Mouse (Mus musculus): ENCODE measurements around the gene Rad54l. TPM values are rescaled to one million over a fixed set of nuclear protein-coding genes. Genes with fewer than 3 reads are reported as not detected.
A peak's percentile ranks its signal among the peaks of the same experiment; 100 is the strongest.

The Rad54l gene
- 57.3 and 75.4 TPM in 2 replicates for polyA plus RNA-seq (2016; fragmentation: Nextera tagmentation; extraction: Ambion mirVana)

GRCm38 (mm10) chr4:116123602-116124519, at the start of gene Rad54l, which contains the start of gene Pomgnt1:
Gene Rad54l, minus strand, starts transcription at chr4:116123690.
Gene Pomgnt1, plus strand, starts transcription at chr4:116123840.
- H3K36me3 ChIP-seq, result peaks cover 25% of the 10 kb centered on the region
- peak; percentile 94 for DNase-seq (ENCODE audit: low spot score)
- WGBS, result 9% methylated on average over 24 of the region's 24 CpGs
- peak within 1 kb of the TSS; percentile 81 for H3K27ac ChIP-seq
- H3K9me3 ChIP-seq, result no peaks in the 10 kb centered on the region
- peak within 1 kb of the TSS; percentile 61 for H3K4me3 ChIP-seq
- H3K4me1 ChIP-seq (replicated peaks), result peaks cover 25% of the 10 kb centered on the region
- H3K27me3 ChIP-seq (ENCODE audit: insufficient read depth, poor library complexity, severe bottlenecking), result no peaks in the 10 kb centered on the region

GRCm38 (mm10) chr4:116173072-116173471, 49.6 kb upstream of the Rad54l start, which contains the start of the genes 1700042G07Rik and Gm49337:
Gene 1700042G07Rik, plus strand, starts transcription at chr4:116173372.
Gene Gm49337, plus strand, starts transcription at chr4:116173384.
- no peak within 1 kb of the TSS for H3K27ac ChIP-seq

GRCm38 (mm10) chr4:116169353-116169672, 45.8 kb upstream of the Rad54l start:
- WGBS, result 73% methylated on average over 3 of the region's 3 CpGs
- H3K27ac ChIP-seq, result no peak overlapping the region

More at GRCm38 (mm10) chr4:116173072-116173471, 49.6 kb upstream of the Rad54l start, which contains the start of the genes 1700042G07Rik and Gm49337:
- Histone ChIP-seq H3K4me1 (replicated peaks) (peaks cover 42% of the 10 kb centered on the region), H3K4me3 (no peak within 1 kb of the TSS), H3K36me3 (no peaks in the 10 kb centered on the region), H3K27me3 (ENCODE audit: insufficient read depth, poor library complexity, severe bottlenecking) (peaks cover 3% of the 10 kb centered on the region; the same call in 1 of the 2 replicates), H3K9me3 (no peaks in the 10 kb centered on the region)
- DNase-seq (ENCODE audit: low spot score), result no peak
- WGBS, result 84% methylated on average over 6 of the region's 6 CpGs

GRCm38 (mm10) chr4:116168617-116169352, 45.3 kb upstream of the Rad54l start:
- H3K9me3 ChIP-seq, result no peaks in the 10 kb centered on the region
- H3K27me3 ChIP-seq (ENCODE audit: insufficient read depth, poor library complexity, severe bottlenecking), result no peaks in the 10 kb centered on the region
- no peak overlapping the region for H3K27ac ChIP-seq
- peaks cover 16% of the 10 kb centered on the region for H3K4me1 ChIP-seq (replicated peaks)
- no peak overlapping the region for H3K4me3 ChIP-seq
- no peaks in the 10 kb centered on the region for H3K36me3 ChIP-seq
- WGBS, result 85% methylated on average over 7 of the region's 8 CpGs
- peak; percentile 67 for DNase-seq (ENCODE audit: low spot score)

More at GRCm38 (mm10) chr4:116169353-116169672, 45.8 kb upstream of the Rad54l start:
- H3K27me3 ChIP-seq (ENCODE audit: insufficient read depth, poor library complexity, severe bottlenecking), result no peaks in the 10 kb centered on the region
- DNase-seq (ENCODE audit: low spot score), result no peak
- H3K36me3 ChIP-seq, result no peaks in the 10 kb centered on the region
- H3K4me1 ChIP-seq (replicated peaks), result peaks cover 19% of the 10 kb centered on the region
- H3K9me3 ChIP-seq, result no peaks in the 10 kb centered on the region
- H3K4me3 ChIP-seq, result no peak overlapping the region

- Histone ChIP-seq H3K4me1 (replicated peaks) (peaks cover 12% of the 10 kb centered on the region; the same call in 1 of the 2 replicates), H3K36me3 (no peaks in the 10 kb centered on the region), H3K27ac (no peak within 1 kb of the TSS), H3K9me3 (no peaks in the 10 kb centered on the region), H3K4me3 (no peak within 1 kb of the TSS), H3K27me3 (ENCODE audit: insufficient read depth, poor library complexity, severe bottlenecking) (no peaks in the 10 kb centered on the region)
- 33% methylated on average over 7 of the region's 7 CpGs for WGBS
- DNase-seq (ENCODE audit: low spot score), result no peak
These were observed 43.9 kb upstream of the Rad54l start, which contains the start of gene Tspan1 for GRCm38 (mm10) chr4:116167404-116167803. Gene Tspan1, minus strand, starts transcription at chr4:116167601.

GRCm38 (mm10) chr4:116165708-116166407, 42.4 kb upstream of the Rad54l start:
- no peak overlapping the region for H3K4me3 ChIP-seq
- WGBS, result 72% methylated on average over 8 of the region's 8 CpGs
- peaks cover 12% of the 10 kb centered on the region; the same call in 1 of the 2 replicates for H3K4me1 ChIP-seq (replicated peaks)
- no peaks in the 10 kb centered on the region for H3K9me3 ChIP-seq
- H3K27ac ChIP-seq, result no peak overlapping the region
- no peak for DNase-seq (ENCODE audit: low spot score)
- H3K27me3 ChIP-seq (ENCODE audit: insufficient read depth, poor library complexity, severe bottlenecking), result no peaks in the 10 kb centered on the region
- peaks cover 6% of the 10 kb centered on the region for H3K36me3 ChIP-seq

GRCm38 (mm10) chr4:116164759-116165554, 41.5 kb upstream of the Rad54l start:
- WGBS, result 88% methylated on average over 2 of the region's 2 CpGs
- no peak for DNase-seq (ENCODE audit: low spot score)
- Histone ChIP-seq H3K27me3 (ENCODE audit: insufficient read depth, poor library complexity, severe bottlenecking) (no peaks in the 10 kb centered on the region), H3K9me3 (no peaks in the 10 kb centered on the region), H3K27ac (no peak overlapping the region), H3K36me3 (peaks cover 15% of the 10 kb centered on the region), H3K4me1 (replicated peaks) (peaks cover 12% of the 10 kb centered on the region; the same call in 1 of the 2 replicates), H3K4me3 (no peak overlapping the region)

GRCm38 (mm10) chr4:116162142-116162541, 38.7 kb upstream of the Rad54l start:
- peaks cover 12% of the 10 kb centered on the region; the same call in 1 of the 2 replicates for H3K4me1 ChIP-seq (replicated peaks)
- no peak for DNase-seq (ENCODE audit: low spot score)
- H3K27me3 ChIP-seq (ENCODE audit: insufficient read depth, poor library complexity, severe bottlenecking), result no peaks in the 10 kb centered on the region
- no peak overlapping the region for H3K4me3 ChIP-seq
- no peak overlapping the region for H3K27ac ChIP-seq
- peaks cover 44% of the 10 kb centered on the region for H3K36me3 ChIP-seq
- no peaks in the 10 kb centered on the region for H3K9me3 ChIP-seq
- 80% methylated on average over 4 of the region's 4 CpGs for WGBS

- WGBS, result 81% methylated on average over 3 of the region's 3 CpGs
- H3K27me3 ChIP-seq (ENCODE audit: insufficient read depth, poor library complexity, severe bottlenecking), result no peaks in the 10 kb centered on the region
- no peak overlapping the region for H3K27ac ChIP-seq
- no peak for DNase-seq (ENCODE audit: low spot score)
- H3K4me3 ChIP-seq, result no peak overlapping the region
- peaks cover 8% of the 10 kb centered on the region; the same call in 1 of the 2 replicates for H3K4me1 ChIP-seq (replicated peaks)
- H3K36me3 ChIP-seq, result peaks cover 57% of the 10 kb centered on the region
- no peaks in the 10 kb centered on the region for H3K9me3 ChIP-seq
These were observed 37.3 kb upstream of the Rad54l start for GRCm38 (mm10) chr4:116160769-116161168.

- no peaks in the 10 kb centered on the region for H3K9me3 ChIP-seq
- H3K36me3 ChIP-seq, result peaks cover 66% of the 10 kb centered on the region
- DNase-seq (ENCODE audit: low spot score), result no peak
- no peak overlapping the region for H3K4me3 ChIP-seq
- H3K27ac ChIP-seq, result no peak overlapping the region
- 83% methylated on average over 3 of the region's 3 CpGs for WGBS
- H3K27me3 ChIP-seq (ENCODE audit: insufficient read depth, poor library complexity, severe bottlenecking), result no peaks in the 10 kb centered on the region
- 0 out of 2 replicates have a peak, but pooled peaks cover 5% of the 10 kb centered on the region for H3K4me1 ChIP-seq (replicated peaks)
These were observed 36.4 kb upstream of the Rad54l start for GRCm38 (mm10) chr4:116159912-116160311.

- no peak overlapping the region for H3K27ac ChIP-seq
- no peak for DNase-seq (ENCODE audit: low spot score)
- peaks cover 86% of the 10 kb centered on the region for H3K36me3 ChIP-seq
- no peaks in the 10 kb centered on the region for H3K4me1 ChIP-seq (replicated peaks)
- H3K9me3 ChIP-seq, result no peaks in the 10 kb centered on the region
- no peaks in the 10 kb centered on the region for H3K27me3 ChIP-seq (ENCODE audit: insufficient read depth, poor library complexity, severe bottlenecking)
- WGBS, result 84% methylated on average over 2 of the region's 2 CpGs
- no peak overlapping the region for H3K4me3 ChIP-seq
These were observed 34.4 kb upstream of the Rad54l start for GRCm38 (mm10) chr4:116157882-116158281.
